Comparison of ENCODE assay signal across 8 mouse cellular contexts in genomic region chr12:54655292-54656038, GRCm38 (mm10). TPM values are rescaled to one million over a fixed set of nuclear protein-coding genes. Genes with fewer than 3 reads are reported as not detected.
DNase-seq lines count a peak whose midpoint lies in the region; ATAC-seq and TF ChIP-seq lines count a peak whose summit lies in the region.

No protein-coding gene starts in this region.

- no peaks in the 10 kb centered on the region for H3K27me3 ChIP-seq in heart, embryonic 14.5 days (ENCODE audit: control insufficient read depth, insufficient read depth, low read length)
- peaks cover 4% of the 10 kb centered on the region for H3K27me3 ChIP-seq in E14TG2a.4 (ENCODE audit: insufficient read depth, low read length)
- H3K27me3 ChIP-seq in embryonic facial prominence, embryonic 14.5 days (replicated peaks; ENCODE audit: control insufficient read depth, insufficient read depth, low read length), result no peaks in the 10 kb centered on the region
- no peaks in the 10 kb centered on the region for H3K27me3 ChIP-seq in limb, embryonic 14.5 days (ENCODE audit: control insufficient read depth, insufficient read depth, low read length)
- H3K27me3 ChIP-seq in stomach, embryonic 15.5 days (replicated peaks), result no peaks in the 10 kb centered on the region

- no peak for DNase-seq in heart, adult 18-20 months
- peak; percentile 12 for DNase-seq in embryonic facial prominence, embryonic 14.5 days (ENCODE audit: low spot score)
- peak; percentile 8 for DNase-seq in limb, embryonic 14.5 days (ENCODE audit: low spot score)
- DNase-seq in urinary bladder, adult 2 months (ENCODE audit: low spot score), result no peak
- no peak for DNase-seq in right cerebral cortex, postnatal 25 days

- peak overlapping the region; percentile 87 for H3K4me2 ChIP-seq in heart, embryonic 14.5 days (ENCODE audit: low read length)
- peak overlapping the region; percentile 67 for H3K4me2 ChIP-seq in embryonic facial prominence, embryonic 14.5 days (ENCODE audit: low read depth, low read length)
- H3K4me2 ChIP-seq in limb, embryonic 14.5 days (replicated peaks; ENCODE audit: low read depth, low read length, severe bottlenecking), result peak overlapping the region; percentile 80
- H3K4me2 ChIP-seq in stomach, embryonic 15.5 days, result peak overlapping the region; percentile 80

- peak overlapping the region; percentile 84 for H3K9ac ChIP-seq in heart, embryonic 14.5 days (ENCODE audit: low read length)
- H3K9ac ChIP-seq in embryonic facial prominence, embryonic 14.5 days (ENCODE audit: low read depth, low read length), result peak overlapping the region; percentile 85
- peak overlapping the region; percentile 85 for H3K9ac ChIP-seq in limb, embryonic 14.5 days (ENCODE audit: low read depth, low read length, severe bottlenecking)
- peak overlapping the region; percentile 77 for H3K9ac ChIP-seq in stomach, embryonic 15.5 days

- TF ChIP-seq CTCF in E14TG2a.4 (conservative IDR thresholded peaks at IDR 0.05; ENCODE audit: low read length), result no peak

- H3K27ac ChIP-seq in heart, embryonic 14.5 days (replicated peaks in 1 of 2; ENCODE audit: control insufficient read depth in 1 of 2, insufficient read depth in 1 of 2, low read depth in 2 of 2, low read length in 2 of 2), result peak overlapping the region; percentile 54 to 89
- H3K27ac ChIP-seq in embryonic facial prominence, embryonic 14.5 days (replicated peaks; ENCODE audit: low read depth, low read length), result peak overlapping the region; percentile 90
- H3K27ac ChIP-seq in limb, embryonic 14.5 days (replicated peaks; ENCODE audit: low read depth, low read length), result peak overlapping the region; percentile 85
- H3K27ac ChIP-seq in stomach, embryonic 15.5 days, result peak overlapping the region; percentile 84

- peaks cover 3% of the 10 kb centered on the region for H3K36me3 ChIP-seq in heart, embryonic 14.5 days (ENCODE audit: control insufficient read depth, insufficient read depth, low read length)
- H3K36me3 ChIP-seq in E14TG2a.4 (ENCODE audit: insufficient read depth, low read length), result peaks cover 3% of the 10 kb centered on the region
- 0 out of 2 replicates have a peak, but pooled peaks cover 4% of the 10 kb centered on the region for H3K36me3 ChIP-seq in embryonic facial prominence, embryonic 14.5 days (ENCODE audit: control insufficient read depth, insufficient read depth, low read length)
- no peaks in the 10 kb centered on the region for H3K36me3 ChIP-seq in limb, embryonic 14.5 days (ENCODE audit: control insufficient read depth, insufficient read depth, low read length)
- no peaks in the 10 kb centered on the region for H3K36me3 ChIP-seq in stomach, embryonic 15.5 days

- peaks cover 14 to 30% of the 10 kb centered on the region in 2 experiments for H3K4me1 ChIP-seq in heart, embryonic 14.5 days (ENCODE audit: control insufficient read depth in 2 of 2, insufficient read depth in 2 of 2, low read length in 2 of 2)
- H3K4me1 ChIP-seq in E14TG2a.4 (replicated peaks; ENCODE audit: low read depth, low read length), result peaks cover 42% of the 10 kb centered on the region
- peaks cover 20% of the 10 kb centered on the region for H3K4me1 ChIP-seq in embryonic facial prominence, embryonic 14.5 days (ENCODE audit: control insufficient read depth, insufficient read depth, low read length)
- H3K4me1 ChIP-seq in limb, embryonic 14.5 days (ENCODE audit: control insufficient read depth, insufficient read depth, low read length), result peaks cover 21% of the 10 kb centered on the region
- H3K4me1 ChIP-seq in stomach, embryonic 15.5 days, result peaks cover 28% of the 10 kb centered on the region

- ATAC-seq in heart, embryonic 14.5 days (ENCODE audit: insufficient number of reproducible peaks, insufficient read depth, low FRiP score, low read depth), result no peak
- no peak for ATAC-seq in embryonic facial prominence, embryonic 14.5 days (ENCODE audit: low read depth)
- ATAC-seq in limb, embryonic 14.5 days (ENCODE audit: low FRiP score, low read depth), result no peak
- no peak for ATAC-seq in stomach, embryonic 15.5 days (ENCODE audit: insufficient read depth, low FRiP score, low read depth)

- no peaks in the 10 kb centered on the region for H3K9me3 ChIP-seq in heart, embryonic 14.5 days (ENCODE audit: control insufficient read depth, low read length)
- no peaks in the 10 kb centered on the region for H3K9me3 ChIP-seq in E14TG2a.4 (ENCODE audit: low read length)
- no peaks in the 10 kb centered on the region for H3K9me3 ChIP-seq in embryonic facial prominence, embryonic 14.5 days (ENCODE audit: control insufficient read depth, low read length)
- no peaks in the 10 kb centered on the region for H3K9me3 ChIP-seq in limb, embryonic 14.5 days (ENCODE audit: control insufficient read depth, low read length)
- H3K9me3 ChIP-seq in stomach, embryonic 15.5 days, result no peaks in the 10 kb centered on the region

- H3K4me3 ChIP-seq in heart, embryonic 14.5 days (ENCODE audit: control insufficient read depth in 1 of 2, insufficient read depth in 1 of 2, low read depth in 1 of 2, low read length in 2 of 2), result peak overlapping the region; percentile 70 to 76
- peak overlapping the region; percentile 81 for H3K4me3 ChIP-seq in E14TG2a.4 (replicated peaks; ENCODE audit: low read length)
- peak overlapping the region; percentile 74 for H3K4me3 ChIP-seq in embryonic facial prominence, embryonic 14.5 days (ENCODE audit: low read depth, low read length)
- H3K4me3 ChIP-seq in limb, embryonic 14.5 days (replicated peaks; ENCODE audit: low read length), result peak overlapping the region; percentile 76
- peak overlapping the region; percentile 64 for H3K4me3 ChIP-seq in stomach, embryonic 15.5 days (replicated peaks)

- WGBS in heart, embryonic 14.5 days, result 22% methylated on average over 16 of the region's 16 CpGs
- 15% methylated on average over 16 of the region's 16 CpGs for WGBS in embryonic facial prominence, embryonic 14.5 days
- 19% methylated on average over 16 of the region's 16 CpGs for WGBS in limb, embryonic 14.5 days
- WGBS in stomach, embryonic 15.5 days, result 16% methylated on average over 16 of the region's 16 CpGs

- TF ChIP-seq POLR2A in limb, embryonic 14.5 days (IDR thresholded peaks at IDR 0.05; ENCODE audit: borderline replicate concordance, extremely low read depth, insufficient read depth, insufficient read length), result no peak

RNA-seq across cellular contexts. Expression of gene Sptssa, which starts 0.9 kb away (rescaled TPM):
- 156 and 168 TPM in 2 replicates for polyA plus RNA-seq in heart, embryonic 14.5 days (2014; fragmentation: Nextera tagmentation; extraction: Ambion mirVana)
- 10 to 100 TPM; 32.0 to 32.6 TPM for total RNA-seq in heart, adult 18-20 months (2021)
- 194 and 206 TPM in 2 replicates for polyA plus RNA-seq in embryonic facial prominence, embryonic 14.5 days (2014; fragmentation: Nextera tagmentation; extraction: Ambion mirVana)
- 132 and 134 TPM in 2 replicates for polyA plus RNA-seq in limb, embryonic 14.5 days (2012; rRNA removed)
- 227 and 228 TPM in 2 replicates for polyA plus RNA-seq in limb, embryonic 14.5 days (2014; fragmentation: Nextera tagmentation; extraction: Ambion mirVana)
- 218 and 229 TPM in 2 replicates for polyA plus RNA-seq in stomach, embryonic 15.5 days (2015; fragmentation: Nextera tagmentation; extraction: Ambion mirVana)
- polyA plus RNA-seq in urinary bladder, adult 2 months (2012; rRNA removed), result 89.2 and 106 TPM in 2 replicates

RNA-seq across cellular contexts. Expression of gene Eapp, which starts 40.2 kb away (rescaled TPM):
- 47.5 and 49.2 TPM in 2 replicates for polyA plus RNA-seq in heart, embryonic 14.5 days (2014; fragmentation: Nextera tagmentation; extraction: Ambion mirVana)
- total RNA-seq in heart, adult 18-20 months (2021), result 10 to 100 TPM; 25.1 to 27.3 TPM
- polyA plus RNA-seq in embryonic facial prominence, embryonic 14.5 days (2014; fragmentation: Nextera tagmentation; extraction: Ambion mirVana), result 59.0 and 63.2 TPM in 2 replicates
- 13.2 and 19.5 TPM in 2 replicates for polyA plus RNA-seq in limb, embryonic 14.5 days (2012; rRNA removed)
- polyA plus RNA-seq in limb, embryonic 14.5 days (2014; fragmentation: Nextera tagmentation; extraction: Ambion mirVana), result 64.3 and 68.7 TPM in 2 replicates
- polyA plus RNA-seq in stomach, embryonic 15.5 days (2015; fragmentation: Nextera tagmentation; extraction: Ambion mirVana), result 56.1 and 60.4 TPM in 2 replicates
- 24.3 and 28.1 TPM in 2 replicates for polyA plus RNA-seq in urinary bladder, adult 2 months (2012; rRNA removed)

Comparison
In these comparisons a context has a peak if more than half of its experiments do, and no peak if none do; other contexts are left out.
1. DNase-seq: peak in embryonic facial prominence, embryonic 14.5 days (single experiment) and limb, embryonic 14.5 days (single experiment); none in heart, adult 18-20 months (0 of 2), urinary bladder, adult 2 months (single experiment) and right cerebral cortex, postnatal 25 days (single experiment).
2. Peak in every context shown above with its lines, with median percentiles within 50 percentile points of each other: H3K27ac ChIP-seq, H3K4me2 ChIP-seq, H3K4me3 ChIP-seq and H3K9ac ChIP-seq.